In genomic region chr5:9160831-9161455, GRCm38 (mm10) we compare ENCODE assay signal across 8 mouse cellular contexts. TPM values are rescaled to one million over a fixed set of nuclear protein-coding genes. Genes with fewer than 3 reads are reported as not detected.
DNase-seq lines count a peak whose midpoint lies in the region; ATAC-seq lines count a peak whose summit lies in the region.

No protein-coding gene starts in this region.

- no peaks in the 10 kb centered on the region for H3K27me3 ChIP-seq in neural tube, embryonic 11.5 days (ENCODE audit: control insufficient read depth, insufficient read depth, low read length)
- H3K27me3 ChIP-seq in embryonic facial prominence, embryonic 15.5 days = no peaks in the 10 kb centered on the region
- no peaks in the 10 kb centered on the region for H3K27me3 ChIP-seq in hindbrain, embryonic 11.5 days (ENCODE audit: control insufficient read depth, insufficient read depth, low read length)
- no peaks in the 10 kb centered on the region for H3K27me3 ChIP-seq in stomach, embryonic 15.5 days (replicated peaks)

- under 1% methylated on average over 51 of the region's 55 CpGs for WGBS in neural tube, embryonic 11.5 days
- WGBS in embryonic facial prominence, embryonic 15.5 days = under 1% methylated on average over 44 of the region's 55 CpGs
- WGBS in hindbrain, embryonic 11.5 days = under 1% methylated on average over 34 of the region's 55 CpGs
- under 1% methylated on average over 40 of the region's 55 CpGs for WGBS in stomach, embryonic 15.5 days

- no peak for DNase-seq in neural tube, embryonic 11.5 days (ENCODE audit: low spot score)
- no peak for DNase-seq in neural tube, embryonic 10.5 days (ENCODE audit: extremely low spot score, low spot score)
- DNase-seq in ZHBTc4 (ENCODE audit: low read depth, low spot score) = peak; percentile 54
- DNase-seq in hindbrain, embryonic 11.5 days (ENCODE audit: low spot score) = peak; percentile 76
- peak; percentile 10 for DNase-seq in layer of hippocampus, adult 9-11 months

- peak overlapping the region; percentile 100 for H3K27ac ChIP-seq in neural tube, embryonic 11.5 days (ENCODE audit: low read depth, low read length)
- peak overlapping the region; percentile 100 for H3K27ac ChIP-seq in embryonic facial prominence, embryonic 15.5 days (replicated peaks)
- peak overlapping the region; percentile 100 for H3K27ac ChIP-seq in hindbrain, embryonic 11.5 days (ENCODE audit: low read depth, low read length)
- H3K27ac ChIP-seq in stomach, embryonic 15.5 days = peak overlapping the region; percentile 100

- ATAC-seq in neural tube, embryonic 11.5 days (ENCODE audit: insufficient read depth, low FRiP score, low TSS enrichment) = peak; percentile 74
- peak; percentile 75 for ATAC-seq in embryonic facial prominence, embryonic 15.5 days (ENCODE audit: insufficient number of reproducible peaks, low FRiP score, low TSS enrichment, low read depth)
- peak; percentile 80 for ATAC-seq in hindbrain, embryonic 11.5 days (ENCODE audit: low FRiP score)
- peak; percentile 18 for ATAC-seq in megakaryocyte, adult 5-6 weeks (ENCODE audit: poor library complexity, severe bottlenecking)
- ATAC-seq in stomach, embryonic 15.5 days (ENCODE audit: insufficient read depth, low FRiP score, low read depth) = peak; percentile 50

- peak overlapping the region; percentile 66 for H3K4me3 ChIP-seq in neural tube, embryonic 11.5 days (ENCODE audit: low read depth, low read length)
- peak overlapping the region; percentile 90 for H3K4me3 ChIP-seq in embryonic facial prominence, embryonic 15.5 days (replicated peaks)
- peak overlapping the region; percentile 92 for H3K4me3 ChIP-seq in hindbrain, embryonic 11.5 days (ENCODE audit: low read depth, low read length)
- peak overlapping the region; percentile 94 for H3K4me3 ChIP-seq in stomach, embryonic 15.5 days (replicated peaks)

- no peaks in the 10 kb centered on the region for H3K4me1 ChIP-seq in neural tube, embryonic 11.5 days (ENCODE audit: control insufficient read depth, insufficient read depth, low read length)
- H3K4me1 ChIP-seq in embryonic facial prominence, embryonic 15.5 days = 0 out of 2 replicates have a peak, but pooled peaks cover 5% of the 10 kb centered on the region
- no peaks in the 10 kb centered on the region for H3K4me1 ChIP-seq in hindbrain, embryonic 11.5 days (replicated peaks; ENCODE audit: control insufficient read depth, insufficient read depth, low read length)
- H3K4me1 ChIP-seq in stomach, embryonic 15.5 days = no peaks in the 10 kb centered on the region

- no peaks in the 10 kb centered on the region for H3K9me3 ChIP-seq in neural tube, embryonic 11.5 days (ENCODE audit: control insufficient read depth, low read length)
- H3K9me3 ChIP-seq in embryonic facial prominence, embryonic 15.5 days (replicated peaks) = no peaks in the 10 kb centered on the region
- no peaks in the 10 kb centered on the region for H3K9me3 ChIP-seq in hindbrain, embryonic 11.5 days (ENCODE audit: control insufficient read depth, low read length)
- H3K9me3 ChIP-seq in stomach, embryonic 15.5 days = no peaks in the 10 kb centered on the region

- peak overlapping the region; percentile 52 for H3K4me2 ChIP-seq in neural tube, embryonic 11.5 days (ENCODE audit: low read depth)
- peak overlapping the region; percentile 50 for H3K4me2 ChIP-seq in embryonic facial prominence, embryonic 15.5 days (replicated peaks)
- H3K4me2 ChIP-seq in hindbrain, embryonic 11.5 days (replicated peaks; ENCODE audit: low read depth, low read length) = peak overlapping the region; percentile 31
- peak overlapping the region; percentile 47 for H3K4me2 ChIP-seq in stomach, embryonic 15.5 days

- no peaks in the 10 kb centered on the region for H3K36me3 ChIP-seq in neural tube, embryonic 11.5 days (ENCODE audit: control insufficient read depth, insufficient read depth, low read length)
- H3K36me3 ChIP-seq in embryonic facial prominence, embryonic 15.5 days = no peaks in the 10 kb centered on the region
- H3K36me3 ChIP-seq in hindbrain, embryonic 11.5 days (ENCODE audit: control insufficient read depth, insufficient read depth, low read length) = no peaks in the 10 kb centered on the region
- H3K36me3 ChIP-seq in stomach, embryonic 15.5 days = no peaks in the 10 kb centered on the region

- H3K9ac ChIP-seq in neural tube, embryonic 11.5 days (ENCODE audit: low read length) = peak overlapping the region; percentile 96
- H3K9ac ChIP-seq in embryonic facial prominence, embryonic 15.5 days = peak overlapping the region; percentile 95
- peak overlapping the region; percentile 94 for H3K9ac ChIP-seq in hindbrain, embryonic 11.5 days (ENCODE audit: low read depth, low read length)
- peak overlapping the region; percentile 97 for H3K9ac ChIP-seq in stomach, embryonic 15.5 days

RNA-seq across cellular contexts. Expression of gene Dmtf1, which starts 0.6 kb away (rescaled TPM):
- polyA plus RNA-seq in neural tube, embryonic 11.5 days (2014; fragmentation: Nextera tagmentation; extraction: Ambion mirVana) = 74.1 and 75.0 TPM in 2 replicates
- 47.0 and 49.0 TPM in 2 replicates for polyA plus RNA-seq in embryonic facial prominence, embryonic 15.5 days (2015; fragmentation: Nextera tagmentation; extraction: Ambion mirVana)
- polyA plus RNA-seq in hindbrain, embryonic 11.5 days (2014; fragmentation: Nextera tagmentation; extraction: Ambion mirVana) = 77.3 and 81.2 TPM in 2 replicates
- total RNA-seq in megakaryocyte, adult 5-6 weeks (2015) = 35.0 and 37.1 TPM in 2 replicates
- total RNA-seq in megakaryocyte, adult 5-6 weeks (2017) = 44.3 and 59.4 TPM in 2 replicates
- polyA plus RNA-seq in stomach, embryonic 15.5 days (2015; fragmentation: Nextera tagmentation; extraction: Ambion mirVana) = 37.7 and 38.2 TPM in 2 replicates

Comparison
In these comparisons a context has a peak if more than half of its experiments do, and no peak if none do; other contexts are left out.
1. ATAC-seq: peak in every context shown above with its lines; median percentile 80 in hindbrain, embryonic 11.5 days; 75 in embryonic facial prominence, embryonic 15.5 days; 74 in neural tube, embryonic 11.5 days; 50 in stomach, embryonic 15.5 days; 18 in megakaryocyte, adult 5-6 weeks.
2. DNase-seq: peak in ZHBTc4 (single experiment), hindbrain, embryonic 11.5 days (single experiment) and layer of hippocampus, adult 9-11 months (single experiment); none in neural tube, embryonic 11.5 days (single experiment) and neural tube, embryonic 10.5 days (single experiment).
3. Peak in every context shown above with its lines, with median percentiles within 50 percentile points of each other: H3K27ac ChIP-seq, H3K4me2 ChIP-seq, H3K4me3 ChIP-seq and H3K9ac ChIP-seq.